Mouse (Mus musculus) layer of hippocampus, adult 18-20 months (tissue): ENCODE results near the gene Btbd9. TPM values are rescaled to one million over a fixed set of nuclear protein-coding genes. Genes with fewer than 3 reads are reported as not detected.

ENCODE experiments used
- DNase-seq, 2 experiments: peaks; one replicate each; pipeline ENCODE4 v3.0.0; 2022; ENCODE audit warnings: low spot score in 2 of 2
- total RNA-seq, 2 experiments: library from RNA; stranded (reverse); gene quantifications; 2 replicates each; pipeline ENCODE4 v1.2.3; 2021

Gene Btbd9
- total RNA-seq, 2 experiments from 2014 or later = 153 to 166 TPM

- DNase-seq = no peak
Observed at GRCm38 (mm10) chr17:30456293-30456692, 120.0 kb downstream of the Btbd9 start.

GRCm38 (mm10) chr17:30454862-30455243 lies 121.4 kb downstream of the Btbd9 start:
- peak; percentile 78 to 86 for DNase-seq

- DNase-seq = no peak
Observed at GRCm38 (mm10) chr17:30454155-30454861, 122.0 kb downstream of the Btbd9 start.

GRCm38 (mm10) chr17:30453272-30453671 lies 123.0 kb downstream of the Btbd9 start:
- DNase-seq = no peak

- DNase-seq = no peak
Observed at GRCm38 (mm10) chr17:30452363-30452762, 123.9 kb downstream of the Btbd9 start.

- no peak for DNase-seq
Observed at GRCm38 (mm10) chr17:30448562-30448961, 127.7 kb downstream of the Btbd9 start.

GRCm38 (mm10) chr17:30445805-30446441 lies 130.4 kb downstream of the Btbd9 start:
- no peak for DNase-seq

GRCm38 (mm10) chr17:30439702-30440101 lies 136.6 kb downstream of the Btbd9 start:
- no peak for DNase-seq

- no peak for DNase-seq
Observed at GRCm38 (mm10) chr17:30438786-30439185, 137.5 kb downstream of the Btbd9 start.

GRCm38 (mm10) chr17:30436021-30436461 lies 140.2 kb downstream of the Btbd9 start:
- peak; percentile 52 to 90 for DNase-seq

- DNase-seq = peak in 1 of 2 experiments; percentile 62
Observed at GRCm38 (mm10) chr17:30435478-30435877, 140.8 kb downstream of the Btbd9 start.

- DNase-seq = no peak
Observed at GRCm38 (mm10) chr17:30432094-30432493, 144.2 kb downstream of the Btbd9 start.

- DNase-seq = peak in 1 of 2 experiments; percentile 79
Observed at GRCm38 (mm10) chr17:30430961-30431640, 145.2 kb downstream of the Btbd9 start.

- peak in 1 of 2 experiments; percentile 43 for DNase-seq
Observed at GRCm38 (mm10) chr17:30428661-30429060, 147.6 kb downstream of the Btbd9 start.

- DNase-seq = no peak
Observed at GRCm38 (mm10) chr17:30423256-30423852, 152.9 kb downstream of the Btbd9 start.

GRCm38 (mm10) chr17:30422278-30422677 lies 154.0 kb downstream of the Btbd9 start:
- DNase-seq = no peak

- no peak for DNase-seq
Observed at GRCm38 (mm10) chr17:30421256-30421655, 155.0 kb downstream of the Btbd9 start.

- DNase-seq = no peak
Observed at GRCm38 (mm10) chr17:30419494-30419893, 156.8 kb downstream of the Btbd9 start.

- no peak for DNase-seq
Observed at GRCm38 (mm10) chr17:30418510-30418909, 157.8 kb downstream of the Btbd9 start.

GRCm38 (mm10) chr17:30417106-30417505 lies 159.2 kb downstream of the Btbd9 start:
- no peak for DNase-seq

- DNase-seq = no peak
Observed at GRCm38 (mm10) chr17:30415693-30416092, 160.6 kb downstream of the Btbd9 start.

GRCm38 (mm10) chr17:30412991-30413390 lies 163.3 kb downstream of the Btbd9 start:
- no peak for DNase-seq
